Mouse (Mus musculus) heart, postnatal 0 days (tissue): ENCODE data around the gene Coq5.
A peak's percentile ranks its signal among the peaks of the same experiment; 100 is the strongest.

ENCODE experiments used
- CTCF ChIP-seq: IDR thresholded peaks from 2 replicates; pipeline ENCODE4 v1.5.1; 2016; ENCODE audit warnings: antibody characterized with exemption, control low read depth, low read depth
- EP300 ChIP-seq: IDR thresholded peaks from 2 replicates; pipeline ENCODE4 v1.6.1; 2016; ENCODE audit warnings: antibody characterized with exemption, low read depth

- peak; percentile 93 for TF ChIP-seq CTCF
- peak; percentile 39; the same call in 1 of the 2 replicates for TF ChIP-seq EP300
Observed at GRCm38 (mm10) chr5:115235786-115236263, 43.6 kb upstream of the Coq5 start, which contains the start of gene Pop5.
